Mouse (Mus musculus): ENCODE measurements at regions not wholly inside any gene's neighbourhood (a gene's known extent, or its start where the extent isn't known, plus 50 kb on each side); places are given as distances from the start of the nearest gene placed in this dataset.

- TF ChIP-seq CTCF (IDR thresholded peaks at IDR 0.05) (no peak), POLR2A (IDR thresholded peaks at IDR 0.05; ENCODE audit: insufficient read depth, low read depth, low read length) (no peak), EP300 (IDR thresholded peaks at IDR 0.05; ENCODE audit: insufficient read depth, low read depth, low read length) (no peak)
Observed at GRCm38 (mm10) chr17:52348481-52349083, 253.9 kb upstream of the Kcnh8 start.
